Mouse (Mus musculus) telencephalon, adult 2 months (tissue): ENCODE measurements at regions not wholly inside any gene's neighbourhood (a gene's known extent, or its start where the extent isn't known, plus 50 kb on each side); places are given as distances from the start of the nearest gene placed in this dataset.
A peak's percentile ranks its signal among the peaks of the same experiment; 100 is the strongest.

ENCODE experiments used
- DNase-seq: peaks from one replicate; pipeline ENCODE4 v3.0.0-alpha.2; 2011; ENCODE audit warnings: low read depth, low spot score

DNA sequence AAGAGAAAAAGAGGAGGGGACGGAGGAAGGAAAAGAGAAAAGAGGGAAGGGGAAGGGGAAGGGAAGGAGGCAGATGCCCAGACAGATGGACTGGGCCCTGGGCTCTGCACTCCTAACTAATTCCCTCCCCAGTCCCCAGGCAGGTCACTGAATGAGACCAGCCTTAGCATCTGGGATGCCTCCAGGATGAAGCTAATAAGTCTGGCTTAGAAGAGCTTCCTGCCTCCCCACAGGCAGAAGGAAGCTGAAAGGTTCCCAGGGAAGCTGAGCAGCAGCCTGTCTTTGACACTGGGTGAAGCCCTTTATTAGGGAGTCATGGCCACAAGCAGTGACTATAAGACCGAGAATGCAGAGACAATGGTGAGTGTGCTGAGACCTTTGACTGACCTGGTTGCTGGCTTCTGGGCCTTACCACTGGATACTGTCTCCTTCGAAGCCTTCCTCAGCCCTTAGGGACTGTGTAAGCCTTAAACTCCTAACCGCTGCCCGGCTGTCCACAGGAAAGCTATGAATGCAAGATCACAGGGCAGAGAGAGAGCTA is 76.7 kb upstream of the Bod1 start:
- DNase-seq = no peak

DNA sequence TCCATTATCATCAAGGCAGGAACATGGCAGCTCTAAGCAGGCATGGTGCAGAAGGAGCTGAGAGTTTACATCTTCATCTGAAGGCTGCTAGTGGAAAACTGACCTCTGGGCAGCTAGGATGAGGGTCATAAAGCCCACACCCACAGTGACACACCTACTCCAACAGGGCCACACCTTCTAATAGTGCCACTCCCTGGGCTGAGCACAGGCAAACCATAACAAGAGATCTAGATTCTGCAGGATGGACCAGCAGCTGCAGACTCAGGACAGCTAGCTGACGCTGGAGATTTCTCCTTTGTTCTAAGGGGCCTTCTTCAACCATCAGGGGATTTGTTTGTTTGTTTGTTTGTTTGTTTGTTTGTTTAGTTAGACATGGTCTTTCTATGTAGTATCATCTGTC is 79.6 kb upstream of the Bod1 start:
- no peak for DNase-seq

DNA sequence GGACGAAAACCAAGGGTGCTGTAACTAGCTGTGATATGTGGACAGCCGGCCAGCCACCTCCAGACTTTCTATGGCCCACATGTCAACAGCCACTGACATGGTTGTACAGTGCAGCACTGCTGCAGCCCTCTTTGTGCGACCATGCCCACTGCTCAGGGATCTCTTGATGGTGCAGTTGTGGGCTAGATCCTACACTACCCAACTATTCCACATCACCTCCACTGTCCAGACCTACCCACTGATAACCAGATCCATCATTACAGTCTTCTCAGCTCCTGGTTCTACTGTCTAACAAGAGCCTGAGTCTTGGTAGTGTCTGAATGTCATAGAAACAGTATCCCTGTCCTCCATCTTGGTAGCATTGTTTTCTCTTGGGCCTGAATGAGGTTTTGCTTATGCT is 81.5 kb upstream of the Bod1 start:
- no peak for DNase-seq

DNA sequence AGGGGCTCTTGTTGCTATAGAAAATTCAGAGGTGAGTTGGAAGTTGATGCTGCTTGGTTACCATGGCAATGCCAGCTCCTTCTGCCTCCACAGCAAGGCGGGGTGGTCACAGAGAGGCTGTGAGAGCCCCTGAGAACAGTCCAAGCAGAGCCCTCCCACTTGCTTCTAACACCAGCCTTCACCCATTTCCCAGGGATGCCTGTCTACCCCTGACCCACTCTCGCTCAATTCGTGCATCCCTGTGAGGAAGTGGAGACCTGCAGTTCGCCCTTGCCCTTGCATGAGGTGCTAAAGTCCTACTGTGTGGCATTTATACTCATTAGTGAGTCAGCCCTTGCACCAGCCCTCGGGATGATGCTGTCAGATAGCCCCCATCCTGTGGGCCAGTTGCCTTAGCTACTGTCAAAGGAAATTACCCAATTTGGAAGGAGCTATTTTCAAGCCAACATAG is 82.1 kb upstream of the Bod1 start:
- peak; percentile 71 for DNase-seq

DNA sequence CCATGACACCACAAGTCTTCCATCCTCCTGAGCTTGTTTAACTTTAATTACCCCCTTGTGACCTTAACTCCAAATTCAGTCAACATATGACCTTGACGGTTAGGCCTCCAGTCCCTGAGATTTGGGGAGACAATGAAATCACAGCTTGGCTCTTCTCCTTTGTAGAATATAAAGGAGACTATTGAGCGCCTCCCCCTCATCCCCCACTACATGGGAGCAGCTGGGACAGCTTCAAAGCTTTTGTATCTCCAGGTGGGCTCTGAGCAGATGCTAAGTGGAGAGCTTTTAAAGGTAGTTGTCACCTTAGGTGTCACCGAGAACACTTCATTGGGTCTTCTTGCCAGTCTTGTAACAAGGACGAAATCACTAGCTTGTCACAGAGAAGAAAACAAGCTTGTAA is 82.7 kb upstream of the Bod1 start:
- no peak for DNase-seq

DNA sequence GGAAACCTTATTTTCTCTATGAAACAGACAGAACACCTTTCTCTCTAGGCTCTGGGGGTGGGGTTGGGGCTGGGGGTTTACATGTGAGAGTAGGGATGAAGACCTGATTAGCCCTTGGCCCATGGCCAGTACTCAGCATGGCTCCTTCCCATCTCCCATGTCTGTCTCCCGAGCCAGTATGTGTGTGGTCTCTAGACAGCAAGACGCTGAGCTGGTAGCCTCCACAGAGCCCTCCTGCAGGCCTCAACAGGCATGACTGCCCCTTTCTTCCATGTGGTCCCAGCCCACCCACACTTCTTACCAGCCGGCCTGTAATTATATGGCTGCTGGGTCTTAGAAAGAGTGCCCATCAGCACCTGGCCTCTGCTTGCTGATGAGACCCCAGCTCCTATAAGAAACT is 84.2 kb upstream of the Bod1 start:
- no peak for DNase-seq

DNA sequence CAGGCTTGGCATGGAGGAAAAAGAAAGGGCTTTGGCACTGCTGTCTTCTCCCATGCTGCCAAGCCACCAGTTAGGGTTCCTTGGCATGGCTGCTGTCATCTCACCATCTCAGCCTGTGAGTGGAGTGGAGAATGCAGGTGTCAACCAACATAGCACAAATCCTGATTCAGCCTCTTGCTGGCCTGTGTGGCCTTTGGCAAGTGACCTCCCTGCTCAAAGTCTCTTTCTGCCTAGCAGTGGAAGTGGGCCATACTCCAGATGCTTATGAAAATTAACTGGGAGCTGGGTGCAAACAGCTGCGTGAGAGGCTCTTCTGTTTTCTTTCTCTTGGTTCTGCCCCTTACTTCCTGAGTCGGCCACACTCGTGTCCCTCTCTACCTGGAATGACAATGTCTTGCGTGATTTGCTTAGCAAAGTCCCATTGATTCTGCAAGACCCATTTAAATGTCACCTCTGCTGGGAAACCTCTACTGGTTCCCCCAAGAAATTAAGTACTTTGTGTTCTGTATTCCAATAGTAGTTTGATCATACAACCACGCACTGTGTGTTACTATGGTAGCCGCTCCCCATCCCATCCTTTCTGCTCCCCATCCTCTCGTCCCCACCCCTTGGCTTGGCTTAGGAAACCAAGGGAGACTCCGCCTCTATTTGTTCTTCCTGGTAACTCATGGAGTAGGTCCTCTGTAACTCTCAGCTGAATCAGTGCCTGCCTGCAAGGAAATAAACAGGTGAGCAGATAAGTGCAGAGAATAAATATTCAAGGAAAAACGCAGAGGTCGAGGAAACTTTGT is 84.9 kb upstream of the Bod1 start:
- DNase-seq = no peak

DNA sequence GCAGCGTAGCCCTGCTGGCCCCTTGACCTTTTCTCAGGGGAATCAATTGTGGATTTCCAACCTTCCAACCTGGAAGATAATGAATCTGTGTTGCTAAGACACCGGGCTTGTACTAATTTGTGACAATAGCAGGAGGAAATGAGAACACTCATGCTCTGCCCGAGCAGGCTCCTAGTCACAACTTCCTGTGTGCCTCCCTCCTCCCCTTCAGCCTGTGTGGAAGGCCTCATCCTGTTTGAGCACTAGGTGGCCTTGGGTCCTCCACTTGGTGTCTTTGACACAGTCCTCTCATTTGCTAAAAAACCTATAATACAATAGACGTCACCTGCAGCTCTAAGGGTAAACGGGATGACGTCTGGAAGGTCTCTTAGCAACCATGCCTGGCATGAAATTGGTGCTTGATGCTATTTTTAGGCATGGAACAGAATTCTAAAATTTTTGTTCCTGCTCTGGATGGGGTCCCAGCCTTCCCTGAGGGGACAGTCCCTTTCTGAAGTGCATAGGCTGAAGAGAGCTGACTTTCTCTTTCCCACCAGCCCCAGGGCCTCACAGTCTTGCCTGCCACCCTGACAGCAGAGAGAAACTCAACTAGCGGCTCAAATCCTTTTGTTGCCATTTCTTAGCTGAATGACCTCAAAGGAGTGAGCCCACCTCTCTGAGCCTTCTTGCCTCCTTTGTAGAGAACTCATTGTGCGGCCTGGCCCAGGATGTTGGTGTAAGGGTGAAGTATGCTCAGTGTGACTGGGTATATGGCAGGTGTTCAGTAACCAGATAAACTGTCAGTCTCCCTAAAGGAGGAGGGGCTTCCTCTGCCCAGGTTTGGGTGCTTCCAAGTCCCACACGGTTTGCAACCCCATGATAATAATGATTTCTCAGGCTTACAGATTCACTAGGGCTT is 88.4 kb upstream of the Bod1 start:
- DNase-seq = peak; percentile 73

DNA sequence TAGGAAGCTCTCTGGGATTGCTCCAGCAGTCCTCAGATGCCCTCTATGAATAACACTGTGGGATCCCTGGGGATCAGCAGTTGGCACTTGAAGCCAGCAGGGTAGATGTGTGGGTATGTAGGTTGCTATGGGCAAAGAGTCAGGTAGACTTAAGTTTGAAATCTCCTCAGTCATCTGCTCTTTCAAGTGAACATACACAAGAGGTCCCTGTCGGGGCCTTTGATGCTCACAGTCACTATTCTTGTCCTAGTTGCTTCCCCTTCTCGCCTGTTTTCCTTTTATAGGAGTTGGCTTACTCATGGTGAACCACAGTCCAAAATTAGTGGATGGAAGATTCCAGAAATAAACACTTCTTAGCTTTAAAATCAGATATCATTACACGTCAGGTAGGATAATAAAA is 92.2 kb upstream of the Bod1 start:
- no peak for DNase-seq

DNA sequence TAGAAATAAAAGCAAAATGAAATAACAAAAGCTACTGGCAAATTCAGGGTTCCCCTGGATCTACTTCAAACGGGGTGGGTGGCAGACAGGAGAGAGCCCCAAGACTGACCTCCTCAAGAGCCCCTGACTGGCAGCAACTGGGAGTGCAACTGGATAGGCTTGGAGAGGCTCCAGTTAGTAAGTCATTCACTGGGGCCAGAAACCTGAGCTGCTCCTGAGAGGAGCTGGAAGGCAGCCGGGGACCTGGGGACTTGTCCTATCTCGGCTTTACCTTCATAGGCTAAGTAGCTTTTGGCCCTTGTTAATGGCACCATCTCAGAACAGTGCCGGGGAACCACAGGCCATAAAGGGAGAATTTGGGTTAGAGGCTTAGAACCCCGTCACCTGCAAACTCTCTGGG is 94.6 kb upstream of the Bod1 start:
- no peak for DNase-seq

DNA sequence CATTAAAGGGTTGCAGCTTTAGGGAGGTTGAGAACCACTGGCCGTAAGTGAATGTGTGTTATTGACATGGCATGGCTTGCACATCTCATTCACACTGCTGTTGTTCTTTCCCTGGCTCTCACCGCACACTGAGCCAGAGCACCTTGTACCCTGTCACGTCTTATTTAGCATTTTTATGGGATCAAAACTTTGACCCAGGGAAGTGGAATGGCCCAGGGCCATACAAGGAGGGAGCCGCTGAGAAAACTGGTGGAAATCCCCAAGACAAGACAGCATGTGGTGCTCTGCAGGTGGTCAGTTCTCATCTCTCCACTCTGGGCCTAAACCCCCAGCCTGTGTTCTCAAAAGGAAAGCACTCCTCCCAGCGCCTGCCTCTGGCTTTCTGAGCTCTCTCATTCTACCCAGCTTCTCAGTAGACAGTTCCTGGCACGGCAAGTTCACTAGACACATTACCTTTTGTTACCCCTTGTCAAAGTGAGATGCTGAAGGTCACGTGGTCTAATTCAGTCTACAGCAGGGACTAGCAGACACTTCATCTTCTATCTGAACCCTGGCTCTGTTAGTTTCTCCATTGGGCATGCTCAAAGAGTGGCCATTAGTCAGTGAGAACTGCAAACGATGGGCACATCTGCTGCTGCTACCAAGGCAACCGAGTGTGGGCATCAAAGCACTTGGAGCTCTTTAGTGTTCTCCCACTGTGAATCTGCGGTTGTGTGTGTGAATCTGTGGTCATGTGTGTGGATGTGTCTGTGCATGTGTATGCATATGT is 96.2 kb upstream of the Bod1 start:
- peak; percentile 74 for DNase-seq

DNA sequence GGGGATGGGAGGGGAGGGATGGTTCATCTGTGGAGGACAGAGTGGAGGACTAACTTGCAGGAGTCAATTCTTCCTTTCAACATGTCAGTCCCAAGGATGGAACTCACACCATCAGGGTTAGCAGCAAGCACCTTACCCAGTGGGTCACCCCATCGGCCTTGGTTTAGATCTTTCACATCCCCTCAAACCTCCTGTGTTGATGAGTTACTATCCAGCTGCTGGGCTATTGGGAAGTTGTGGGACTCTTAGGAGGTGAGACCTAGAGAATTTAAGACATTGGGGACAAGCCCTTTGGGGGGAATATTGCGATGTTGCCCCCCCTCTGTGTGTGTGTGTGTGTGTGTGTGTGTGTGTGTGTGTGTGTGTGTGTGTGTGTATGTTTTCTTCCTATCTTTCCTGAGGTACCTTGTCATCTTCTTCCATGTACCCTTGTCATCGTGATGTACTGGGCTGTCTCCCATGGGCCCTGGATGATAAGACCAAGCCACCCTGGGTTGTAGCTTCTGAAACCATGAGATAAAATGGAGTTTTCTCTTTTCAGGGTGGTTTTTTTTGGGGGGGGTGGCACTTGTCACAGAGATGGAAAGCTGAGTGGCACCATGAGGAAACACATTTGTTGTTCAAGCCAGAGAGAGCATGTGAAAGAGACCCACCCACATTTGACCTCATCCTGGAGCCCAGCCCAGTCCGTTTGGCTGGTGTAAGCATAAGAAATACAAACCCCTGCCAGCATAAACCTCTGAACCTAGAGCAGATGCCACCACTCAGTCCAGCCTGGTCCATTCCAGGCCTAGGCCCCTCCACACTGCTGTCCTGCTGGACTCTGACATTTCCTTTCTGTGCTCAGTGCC is 98.3 kb upstream of the Bod1 start:
- no peak for DNase-seq

DNA sequence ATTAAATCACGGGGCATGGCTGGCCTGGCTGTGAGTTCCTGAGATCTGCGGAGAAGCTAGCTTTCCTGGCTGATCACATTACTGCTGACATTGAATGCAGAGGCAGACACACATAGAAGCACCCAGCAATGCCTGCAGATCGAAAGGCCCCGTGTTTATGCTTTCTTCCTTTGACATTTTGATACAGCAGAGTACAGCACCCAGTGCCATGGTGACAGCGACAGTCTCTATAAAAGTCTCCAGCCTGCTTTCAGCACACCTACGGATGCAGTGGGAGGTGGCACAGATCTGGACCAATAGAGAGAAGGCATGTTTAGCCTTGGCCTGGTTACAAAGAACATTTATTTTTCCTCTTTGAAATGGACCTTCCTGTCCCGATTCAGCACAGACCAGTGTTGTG is 99.2 kb upstream of the Bod1 start:
- peak; percentile 88 for DNase-seq

DNA sequence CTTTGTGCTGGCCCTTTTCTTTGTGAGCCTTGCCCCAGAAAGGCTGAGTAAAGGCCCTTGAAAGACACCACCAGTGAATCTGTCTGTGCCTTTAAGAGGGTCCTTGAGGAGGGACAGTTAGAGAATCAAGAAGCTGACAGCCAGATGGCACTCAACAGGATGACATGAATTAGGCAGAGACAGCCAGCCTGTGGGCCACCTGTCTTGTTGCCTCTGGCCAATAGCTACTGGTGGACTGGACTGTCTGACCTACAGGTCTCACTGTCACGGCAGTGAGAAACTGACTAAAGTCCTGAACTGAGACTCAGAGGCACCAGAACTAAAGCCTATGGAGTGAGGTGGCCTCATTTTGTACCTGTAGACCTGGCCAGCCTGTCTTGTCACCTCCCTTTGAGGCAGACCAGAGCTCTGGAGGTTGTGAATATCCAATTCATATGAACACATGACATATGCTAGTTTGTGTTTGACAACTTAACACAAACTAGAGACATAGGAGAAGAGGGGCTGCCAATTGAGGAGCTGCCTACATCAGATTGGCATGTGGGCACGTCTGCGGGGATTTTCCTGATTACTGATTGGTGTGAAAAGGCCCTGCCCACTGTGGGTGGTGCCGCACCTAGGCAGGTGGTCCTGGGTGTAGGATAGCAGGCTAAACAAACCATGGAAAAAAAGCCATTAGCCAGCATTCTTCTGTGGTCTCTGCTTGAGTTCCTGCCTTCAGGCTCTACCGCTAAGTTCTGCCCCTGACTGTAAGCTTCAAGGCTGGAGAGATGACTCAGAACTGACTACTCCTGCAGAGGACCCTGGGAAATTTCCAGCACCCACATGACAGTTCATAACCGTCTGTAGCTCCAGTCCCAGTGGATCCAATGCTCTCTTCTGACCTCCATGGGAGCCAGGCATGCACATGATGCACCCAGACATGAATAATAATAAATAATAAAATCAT is 100.1 kb upstream of the Bod1 start:
- no peak for DNase-seq

DNA sequence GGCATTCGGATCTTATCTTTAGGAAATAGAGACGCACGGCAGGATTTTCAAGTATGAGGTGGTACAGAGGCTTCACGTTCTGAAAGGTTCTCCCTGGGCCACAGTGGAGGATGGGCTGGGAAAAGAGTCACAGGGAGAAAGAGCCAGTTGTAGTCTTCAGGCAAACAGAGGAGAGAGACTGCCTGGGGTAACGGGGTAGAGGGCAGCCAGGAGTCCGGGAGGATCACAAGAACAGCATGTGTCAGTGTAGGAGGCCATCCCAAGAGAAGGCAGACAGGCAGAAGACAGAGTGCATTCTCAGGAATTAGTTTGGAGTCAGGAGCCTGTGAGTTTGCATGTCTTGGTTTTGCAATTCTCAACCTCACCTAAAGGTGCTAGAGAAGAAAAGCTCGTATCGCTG is 94.5 kb upstream of the Cpeb4 start:
- no peak for DNase-seq

DNA sequence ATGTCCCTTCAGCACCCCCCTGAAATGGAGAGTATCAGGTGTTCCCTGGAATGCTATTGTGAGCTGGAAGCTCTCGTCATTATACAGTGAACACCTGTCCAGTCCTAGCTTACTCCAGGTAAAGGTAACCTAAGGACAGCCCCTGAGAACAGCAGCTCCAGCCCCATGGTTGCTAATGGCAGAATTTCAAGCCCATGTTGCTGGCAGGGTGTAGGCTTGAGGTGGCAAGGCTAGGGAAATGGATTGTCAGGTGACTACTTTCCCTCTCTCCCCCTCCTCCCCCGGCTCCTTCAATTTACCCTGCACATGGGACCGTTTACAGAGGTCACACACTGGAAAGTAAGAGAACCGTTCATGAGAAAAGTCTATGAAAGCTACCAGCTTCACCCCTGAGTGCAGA is 93.2 kb upstream of the Cpeb4 start:
- no peak for DNase-seq

DNA sequence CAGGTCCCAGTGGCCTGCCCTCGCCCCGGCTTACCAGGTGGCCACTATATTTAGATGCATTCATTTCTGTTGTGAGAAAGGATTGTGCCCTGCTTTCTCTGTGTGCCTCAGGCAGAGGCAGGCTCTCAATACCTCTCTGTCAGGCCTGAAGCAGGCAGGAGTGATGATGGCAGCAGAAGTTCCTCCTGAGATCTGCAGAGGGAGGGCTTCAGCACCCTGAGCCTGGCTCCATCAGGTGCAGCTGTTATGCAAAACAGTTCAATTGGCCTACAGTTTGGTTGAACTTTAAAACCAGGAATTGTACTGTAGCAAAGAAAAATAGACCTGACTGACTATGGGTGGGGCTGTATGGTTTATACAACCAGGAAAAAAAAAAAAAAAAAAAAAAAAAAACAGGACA is 92.7 kb upstream of the Cpeb4 start:
- no peak for DNase-seq

DNA sequence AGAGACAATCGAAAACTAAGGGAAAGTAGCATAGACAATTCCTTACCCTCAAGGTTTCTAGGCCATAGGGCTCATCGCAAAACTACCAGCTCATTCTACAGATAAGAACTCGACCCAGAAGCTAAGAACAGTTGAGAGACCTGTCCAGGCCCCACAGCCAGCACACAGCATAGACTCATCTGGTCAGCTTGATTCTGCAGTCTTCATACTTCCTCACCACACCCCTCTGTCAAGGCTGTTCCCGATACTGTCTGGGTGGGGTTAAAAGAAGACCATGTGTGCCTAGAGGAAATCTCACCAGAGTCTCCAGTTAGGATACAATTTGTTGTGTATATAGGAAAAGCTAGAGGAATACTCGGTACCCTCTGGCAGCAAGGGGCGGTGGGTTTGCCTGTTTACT is 91.0 kb upstream of the Cpeb4 start:
- no peak for DNase-seq

DNA sequence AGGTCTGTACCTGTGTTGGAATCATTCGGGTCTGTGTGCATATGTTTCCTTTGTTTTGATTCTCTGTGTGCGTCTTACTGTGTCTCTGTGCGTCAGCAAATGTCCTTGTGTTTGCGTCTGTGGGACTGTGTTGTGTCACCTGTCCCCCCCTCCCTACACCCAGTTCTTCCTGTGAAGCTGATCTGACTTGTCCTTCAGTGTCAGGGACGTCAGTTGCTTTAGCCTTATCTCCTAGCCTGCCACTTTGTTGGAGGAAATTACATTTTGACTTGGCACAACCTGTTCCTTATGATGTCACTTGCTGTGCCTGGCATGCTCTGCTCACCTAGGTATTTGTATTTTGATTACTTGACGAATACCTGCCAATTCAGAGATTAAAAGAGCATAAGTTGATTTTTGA is 90.4 kb upstream of the Cpeb4 start:
- no peak for DNase-seq

DNA sequence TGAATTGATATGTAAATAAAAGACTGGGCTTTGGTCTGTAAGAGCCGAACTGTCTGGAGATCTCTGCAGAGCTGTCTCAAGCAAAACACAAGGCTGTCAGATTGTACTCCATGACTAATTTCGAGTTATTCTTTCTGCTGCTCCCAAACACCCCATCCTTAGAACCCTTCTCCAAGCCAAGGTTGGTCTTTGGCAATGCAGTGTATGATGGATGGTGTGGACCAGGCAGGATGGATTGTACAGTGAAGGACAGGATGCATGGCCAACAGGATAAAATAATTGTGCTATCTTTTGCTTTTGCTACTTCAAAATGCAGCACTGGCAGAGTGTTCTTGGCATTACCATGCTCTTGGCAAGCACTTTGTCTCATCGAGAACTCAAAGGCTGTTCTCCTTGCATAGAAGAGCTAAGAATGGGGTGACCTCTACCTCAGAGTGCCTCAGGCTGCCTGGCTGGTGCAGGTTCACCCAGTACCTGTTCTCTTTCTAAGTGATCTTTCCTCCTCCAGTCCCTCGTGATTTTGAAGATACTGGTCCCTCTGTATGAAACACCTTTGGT is 88.4 kb upstream of the Cpeb4 start:
- no peak for DNase-seq
